Mouse (Mus musculus) heart, postnatal 4 days (tissue): ENCODE measurements at regions not wholly inside any gene's neighbourhood (a gene's known extent, or its start where the extent isn't known, plus 50 kb on each side); places are given as distances from the start of the nearest gene placed in this dataset.

ENCODE experiments used
- DNase-seq: peaks from one replicate; pipeline ENCODE4 v3.0.0; 2021

DNA sequence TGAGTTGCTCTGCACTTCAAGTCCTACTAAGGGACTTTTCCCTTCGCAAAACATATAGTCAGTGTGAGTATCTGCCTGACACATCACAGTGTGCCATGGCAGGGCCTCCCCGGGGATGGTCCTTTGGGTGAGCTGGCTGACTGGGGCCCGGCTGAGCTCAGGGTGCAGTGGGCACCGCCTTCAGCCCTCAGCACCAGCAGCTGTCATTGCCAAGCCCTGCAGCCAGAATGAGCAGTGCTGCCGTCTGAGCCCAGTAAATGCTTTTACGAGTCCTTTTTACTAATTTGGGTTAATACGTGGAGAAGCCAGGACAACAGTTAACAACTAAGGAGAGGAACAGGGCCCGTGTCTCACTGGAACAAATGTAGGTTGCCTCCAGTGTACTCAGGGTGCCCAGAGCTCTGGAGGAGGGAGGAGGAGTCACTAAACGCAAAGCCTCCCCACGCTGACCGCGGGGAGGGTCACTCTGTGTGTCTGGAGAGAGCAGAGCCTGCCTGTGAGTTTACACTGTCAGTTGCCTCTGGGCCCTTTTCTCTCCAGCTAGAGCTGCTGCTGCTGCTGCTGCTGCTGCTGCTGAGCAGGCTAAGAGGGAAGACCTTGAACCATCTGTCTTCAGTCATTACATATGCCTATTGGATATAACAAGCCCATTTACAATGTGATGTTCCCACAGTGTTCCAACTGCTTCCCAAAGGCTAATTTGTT is 60.1 kb upstream of the Vps8 start:
- no peak for DNase-seq

DNA sequence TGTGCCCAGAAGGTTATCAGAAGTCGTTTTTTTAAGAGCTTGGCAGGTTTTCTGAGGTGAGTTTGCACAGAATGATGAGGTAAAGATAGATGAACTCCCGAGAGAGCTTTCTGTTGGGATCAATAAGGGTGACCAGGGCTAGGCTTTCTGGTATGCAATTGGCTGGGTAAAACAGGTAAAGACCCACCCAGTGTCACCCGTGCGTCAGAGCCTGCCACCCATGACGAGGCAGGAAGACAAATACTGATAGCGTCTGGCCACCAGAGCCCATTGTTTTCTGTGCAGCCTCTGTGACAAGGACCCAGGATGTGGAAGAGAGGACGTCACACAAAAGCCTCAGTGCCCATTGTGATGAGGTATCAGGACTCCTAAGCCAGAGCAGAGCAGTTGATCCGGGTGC is 58.0 kb upstream of the Vps8 start:
- DNase-seq = no peak

DNA sequence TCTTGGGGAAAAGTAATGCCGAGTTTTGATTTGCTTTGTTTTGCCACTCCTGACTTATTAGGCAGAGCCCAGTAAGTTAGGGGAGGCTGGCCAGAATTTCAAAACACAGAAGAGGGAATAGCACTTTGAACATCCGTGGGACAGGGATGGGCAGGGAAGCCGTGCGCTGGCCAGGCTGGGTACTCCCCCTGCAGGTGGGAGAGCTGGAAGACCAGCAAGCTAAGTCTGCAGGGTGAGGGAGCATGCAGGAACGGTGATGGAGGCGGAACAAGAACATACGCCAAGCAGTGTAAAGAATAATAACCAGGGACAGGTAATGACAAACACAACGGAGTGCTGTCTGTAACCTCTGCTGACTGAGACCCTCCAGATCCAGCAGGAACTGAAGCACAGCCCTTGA is 55.5 kb upstream of the Vps8 start:
- DNase-seq = peak; percentile 74

DNA sequence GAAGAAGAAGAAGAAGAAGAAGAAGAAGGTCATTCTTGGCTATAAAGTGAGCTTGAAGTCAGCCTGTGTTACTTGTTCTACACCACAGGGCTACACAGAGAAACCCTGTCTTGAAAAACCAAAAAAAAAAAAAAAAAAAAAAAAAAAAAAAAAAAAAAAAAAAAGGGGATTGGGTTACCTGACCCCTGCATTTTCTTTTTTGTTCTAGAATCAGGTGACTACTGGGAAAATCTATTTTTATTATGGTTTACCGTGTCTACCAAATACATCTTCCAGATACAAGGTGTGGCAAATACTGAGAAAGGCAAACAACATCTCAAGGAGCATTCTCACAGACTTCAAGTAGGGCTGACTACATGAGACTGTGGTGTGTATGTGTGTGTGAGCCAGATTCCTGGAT is 54.1 kb upstream of the Vps8 start:
- DNase-seq = no peak

DNA sequence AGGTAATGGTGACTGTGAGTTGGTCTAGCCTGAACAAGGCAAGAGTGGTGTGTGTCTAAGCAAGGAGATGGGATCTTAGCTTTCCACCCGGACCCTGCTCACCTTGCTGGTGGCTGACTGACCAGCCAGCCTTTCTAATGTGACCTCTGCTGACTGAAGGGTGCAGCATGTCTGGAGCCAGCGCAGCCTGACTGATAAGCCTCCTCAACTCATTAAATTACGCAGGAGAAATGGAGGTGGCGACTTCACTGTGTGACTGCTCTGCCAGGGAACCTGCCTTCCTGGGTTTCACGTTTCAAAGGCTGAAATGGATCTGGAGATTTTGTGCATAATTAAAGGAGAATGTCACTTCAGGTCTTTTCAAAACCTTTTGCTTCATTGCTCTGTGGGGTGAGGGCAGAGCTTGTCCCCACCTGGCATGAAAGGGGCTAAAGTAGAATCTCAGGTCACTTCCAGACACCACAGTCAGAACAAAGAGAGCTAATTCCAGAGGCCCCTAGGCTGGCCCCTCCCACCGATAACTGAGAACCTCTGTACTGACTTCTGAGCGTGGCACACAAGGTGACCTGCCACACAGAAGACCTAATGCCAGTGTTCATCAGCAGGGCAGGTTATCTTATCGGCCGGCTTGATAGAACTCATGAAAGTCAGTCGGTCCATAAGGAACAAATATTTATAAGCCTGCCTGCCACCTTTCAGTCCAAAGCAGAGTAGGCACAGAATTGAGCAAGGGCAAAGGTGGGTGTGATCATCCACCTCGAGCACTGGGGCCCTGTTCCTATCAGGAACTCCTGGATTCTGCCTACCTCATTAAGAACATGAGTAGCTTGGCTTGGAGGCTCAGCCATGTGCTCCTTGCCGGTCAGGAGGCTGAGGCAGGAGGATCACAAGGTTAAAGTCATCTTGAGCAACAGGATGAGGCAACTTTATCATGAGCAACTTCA is 53.1 kb upstream of the Vps8 start:
- peak; percentile 41 for DNase-seq
